Mouse (Mus musculus) heart, postnatal 0 days (tissue): ENCODE data around the gene Olfr398.

Experiments
- CTCF ChIP-seq: IDR thresholded peaks from 2 replicates; pipeline ENCODE4 v1.5.1; 2016; ENCODE audit warnings: antibody characterized with exemption, control low read depth, low read depth
- EP300 ChIP-seq: IDR thresholded peaks from 2 replicates; pipeline ENCODE4 v1.6.1; 2016; ENCODE audit warnings: antibody characterized with exemption, low read depth

GRCm38 (mm10) chr11:73990307-73990706, at the start of gene Olfr398:
- no peak for TF ChIP-seq CTCF
- TF ChIP-seq EP300, result no peak
